Mouse (Mus musculus) mesoderm, embryonic 11.5 days (tissue): ENCODE results near the gene Slfnl1.
A peak's percentile ranks its signal among the peaks of the same experiment; 100 is the strongest.

ENCODE experiments used
- DNase-seq: peaks from one replicate; pipeline ENCODE4 v3.0.0-alpha.2; 2012; ENCODE audit warnings: low read depth, low spot score

Slfnl1 gene

GRCm38 (mm10) chr4:120531986-120532385 is at the start of gene Slfnl1:
Gene Slfnl1 (plus strand): TSS chr4:120532231.
- DNase-seq = no peak

GRCm38 (mm10) chr4:120487707-120488106 is 44.3 kb upstream of the Slfnl1 start:
- DNase-seq = peak; percentile 18

- no peak for DNase-seq
Observed at GRCm38 (mm10) chr4:120506955-120507354, 25.1 kb upstream of the Slfnl1 start.

GRCm38 (mm10) chr4:120511203-120511602 is 20.8 kb upstream of the Slfnl1 start:
- DNase-seq = no peak

GRCm38 (mm10) chr4:120514366-120514765 is 17.7 kb upstream of the Slfnl1 start:
- DNase-seq = no peak

GRCm38 (mm10) chr4:120516491-120516890 is 15.5 kb upstream of the Slfnl1 start:
- DNase-seq = no peak

- DNase-seq = no peak
Observed at GRCm38 (mm10) chr4:120516907-120517306, 15.1 kb upstream of the Slfnl1 start.

GRCm38 (mm10) chr4:120517335-120517734 is 14.7 kb upstream of the Slfnl1 start:
- no peak for DNase-seq

GRCm38 (mm10) chr4:120521761-120522160 is 10.3 kb upstream of the Slfnl1 start:
- no peak for DNase-seq

- DNase-seq = no peak
Observed at GRCm38 (mm10) chr4:120522351-120522750, 9.7 kb upstream of the Slfnl1 start.

- no peak for DNase-seq
Observed at GRCm38 (mm10) chr4:120523092-120523491, 8.9 kb upstream of the Slfnl1 start.

- DNase-seq = no peak
Observed at GRCm38 (mm10) chr4:120528171-120528570, 3.9 kb upstream of the Slfnl1 start.

- DNase-seq = no peak
Observed at GRCm38 (mm10) chr4:120538664-120539063, 6.6 kb downstream of the Slfnl1 start.

GRCm38 (mm10) chr4:120544896-120545295 is 12.9 kb downstream of the Slfnl1 start:
- no peak for DNase-seq

GRCm38 (mm10) chr4:120556592-120556991 is 24.6 kb downstream of the Slfnl1 start:
- no peak for DNase-seq

GRCm38 (mm10) chr4:120565726-120566125 is 33.7 kb downstream of the Slfnl1 start:
- DNase-seq = no peak

- DNase-seq = no peak
Observed at GRCm38 (mm10) chr4:120568005-120568404, 36.0 kb downstream of the Slfnl1 start.

- no peak for DNase-seq
Observed at GRCm38 (mm10) chr4:120569025-120569424, 37.0 kb downstream of the Slfnl1 start.

GRCm38 (mm10) chr4:120569486-120570437 is 37.7 kb downstream of the Slfnl1 start, which contains the start of gene Ctps:
Gene Ctps (minus strand): TSS chr4:120570276.
- peak; percentile 96 for DNase-seq

GRCm38 (mm10) chr4:120570438-120571069 is 38.5 kb downstream of the Slfnl1 start:
- no peak for DNase-seq

GRCm38 (mm10) chr4:120571070-120571464 is 39.0 kb downstream of the Slfnl1 start:
- no peak for DNase-seq

- no peak for DNase-seq
Observed at GRCm38 (mm10) chr4:120571691-120572090, 39.7 kb downstream of the Slfnl1 start.

GRCm38 (mm10) chr4:120580894-120581293 is 48.9 kb downstream of the Slfnl1 start:
- no peak for DNase-seq
